Mouse (Mus musculus): Measurements from ENCODE around the gene Lce1h.
A peak's percentile ranks its signal among the peaks of the same experiment; 100 is the strongest.

The Lce1h gene

DNA sequence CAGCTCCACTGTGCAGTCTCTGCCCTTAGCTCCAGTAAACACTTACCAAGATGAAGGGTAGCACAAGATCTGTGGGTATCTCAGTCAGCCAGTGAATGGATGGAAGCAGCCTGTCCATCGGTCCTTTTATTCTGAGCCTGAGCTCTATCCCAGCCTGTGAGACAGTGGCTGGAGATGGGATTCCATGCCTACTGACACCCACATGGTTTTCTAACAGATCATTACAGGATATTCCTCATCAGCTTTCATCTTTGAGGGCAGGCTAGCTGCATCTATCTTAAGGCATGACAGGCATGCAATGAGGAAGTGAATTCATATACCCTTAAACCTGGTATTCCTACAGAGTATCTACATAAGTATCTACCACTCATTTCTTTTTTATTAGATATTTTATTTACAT lies at the start of gene Lce1h:
Gene Lce1h, minus strand, starts transcription at position 101 of the 400 bp plus-strand sequence.
- no peak for DNase-seq (ENCODE audit: low read depth)

DNA sequence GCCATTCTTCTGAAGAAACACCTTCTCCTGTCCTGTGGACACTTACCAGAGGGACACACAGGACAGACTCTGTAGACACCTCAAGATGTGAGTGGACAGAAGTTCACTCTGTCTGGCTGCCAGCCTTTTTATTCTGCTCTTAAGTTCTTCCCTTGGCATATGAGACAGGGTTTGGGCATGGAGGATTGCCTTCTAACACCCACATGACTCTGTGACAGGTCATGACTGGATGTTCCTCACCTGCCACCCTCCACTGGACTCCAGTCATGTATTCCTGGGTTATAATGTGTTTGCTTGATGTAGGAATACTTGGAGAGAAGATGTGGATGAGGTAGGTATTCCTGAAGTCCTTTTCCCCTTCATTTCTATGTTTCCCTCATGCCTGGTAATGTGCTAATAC lies 42.9 kb upstream of the Lce1h start, which contains the start of gene Lce1k:
Gene Lce1k, minus strand, starts transcription at position 101 of the 400 bp plus-strand sequence.
- DNase-seq (ENCODE audit: low read depth), result no peak

DNA sequence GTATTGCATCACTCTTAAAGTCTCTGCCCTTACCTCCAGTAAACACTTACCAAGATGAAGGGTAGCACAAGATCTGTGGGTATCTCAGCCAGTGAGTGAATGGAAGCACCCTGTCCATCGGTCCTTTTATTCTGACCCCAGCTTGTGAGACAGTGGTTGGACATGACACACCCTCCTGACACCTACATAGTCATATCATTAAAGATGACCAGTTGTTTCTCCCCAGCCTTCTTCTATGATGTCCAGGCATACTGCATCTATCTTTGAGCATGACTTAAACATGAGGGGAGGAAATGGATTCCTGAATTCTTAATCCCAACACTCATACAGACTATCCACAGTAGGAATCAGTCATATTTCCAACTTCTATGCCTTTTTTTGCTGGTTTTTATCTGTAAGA lies 25.5 kb upstream of the Lce1h start, which contains the start of gene Lce1j:
Gene Lce1j, minus strand, starts transcription at position 101 of the 400 bp plus-strand sequence.
- DNase-seq (ENCODE audit: low read depth), result no peak

DNA sequence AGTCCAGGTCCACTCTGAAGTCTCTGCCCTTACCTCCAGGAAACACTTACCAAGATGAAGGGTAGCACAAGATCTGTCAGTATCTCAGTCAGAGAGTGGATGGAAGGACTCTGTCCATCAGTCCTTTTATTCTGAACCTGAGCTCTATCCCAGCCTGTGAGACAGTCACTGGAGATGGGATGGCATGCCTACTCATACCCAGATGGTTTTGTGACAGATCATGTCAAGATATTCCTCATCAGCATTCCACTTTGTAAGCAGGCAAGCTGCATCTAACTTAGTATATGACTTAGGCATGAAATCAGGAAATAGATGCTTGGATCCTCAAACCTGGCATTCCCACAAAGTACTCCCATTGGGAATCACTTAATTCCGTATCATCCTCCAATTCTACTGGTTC lies 13.9 kb upstream of the Lce1h start, which contains the start of gene Lce1i:
Gene Lce1i, minus strand, starts transcription at position 101 of the 400 bp plus-strand sequence.
- no peak for DNase-seq (ENCODE audit: low read depth)

DNA sequence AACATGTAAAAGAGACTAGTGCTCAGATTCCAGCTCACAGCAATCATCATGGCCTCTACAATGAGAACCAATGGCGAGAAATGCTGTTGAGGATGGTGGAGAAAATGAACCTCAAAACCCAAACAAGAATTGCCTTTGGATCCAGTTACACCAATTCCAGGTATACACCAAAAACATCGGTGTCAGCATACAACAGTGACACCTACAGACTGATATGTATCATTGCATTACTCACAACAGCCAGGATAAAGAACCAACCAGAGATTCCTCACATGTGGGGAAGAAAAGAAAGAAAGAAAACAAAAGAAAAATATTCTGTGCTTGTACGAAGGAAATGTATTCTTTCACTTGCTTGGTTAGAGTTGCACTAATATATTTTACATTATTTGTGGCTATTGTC lies 6.7 kb upstream of the Lce1h start:
- DNase-seq (ENCODE audit: low read depth), result peak; percentile 7

DNA sequence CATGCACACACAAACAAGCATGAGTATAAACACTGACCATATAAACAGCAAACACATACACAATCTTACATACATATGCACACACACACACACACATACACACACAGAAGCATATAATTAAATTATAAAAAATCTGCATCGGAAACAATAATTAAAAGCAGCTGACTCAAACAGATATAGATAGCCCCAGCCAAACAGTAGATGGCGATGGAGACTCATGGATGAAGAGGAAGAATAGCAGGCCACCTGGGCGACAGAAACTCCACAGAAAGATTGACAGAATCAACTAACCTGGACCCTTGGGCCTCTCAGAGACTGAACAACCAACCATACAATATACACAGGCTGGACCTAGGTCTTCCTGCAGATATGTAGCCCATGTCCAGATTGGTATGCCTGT lies 11.7 kb downstream of the Lce1h start:
- DNase-seq (ENCODE audit: low read depth), result no peak

DNA sequence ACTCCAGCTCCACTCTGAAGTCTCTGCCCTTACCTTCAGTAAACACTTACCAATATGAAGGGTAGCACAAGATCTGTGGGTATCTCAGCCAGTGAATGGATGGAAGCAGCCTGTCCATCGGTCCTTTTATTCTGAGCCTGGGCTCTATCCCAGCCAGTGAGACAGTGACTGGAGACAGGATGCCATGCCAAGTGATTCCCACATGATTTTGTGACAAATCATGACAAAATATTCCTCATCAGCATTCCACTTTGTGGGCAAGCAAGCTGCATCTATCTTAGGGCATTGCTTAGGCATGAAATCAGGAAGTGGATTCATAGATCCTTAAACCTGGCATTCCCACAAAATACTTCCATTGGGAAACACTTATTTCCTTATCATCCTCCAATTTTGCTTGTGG lies 12.6 kb downstream of the Lce1h start, which contains the start of gene Lce1g:
Gene Lce1g, minus strand, starts transcription at position 101 of the 400 bp plus-strand sequence.
- DNase-seq (ENCODE audit: low read depth), result no peak

DNA sequence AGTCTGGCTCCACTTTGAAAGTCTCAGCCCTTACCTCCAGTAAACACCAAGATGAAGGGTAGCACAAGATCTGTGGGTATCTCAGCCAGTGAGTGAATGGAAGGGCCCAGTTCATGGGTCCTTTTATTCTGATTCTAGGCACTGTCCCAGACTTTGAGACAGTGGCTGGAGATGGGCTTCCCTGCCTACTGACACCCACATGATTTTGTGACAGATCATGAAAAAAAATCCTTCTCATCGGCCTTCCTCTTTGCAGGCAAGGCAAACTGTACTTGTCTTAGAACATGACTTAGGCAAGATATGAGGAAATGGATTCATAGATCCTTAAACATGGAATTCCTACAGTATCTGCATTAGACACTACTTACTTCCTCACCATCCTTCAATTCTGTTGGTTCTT lies 25.9 kb downstream of the Lce1h start, which contains the start of gene Gm38119:
Gene Gm38119, minus strand, starts transcription at position 101 of the 400 bp plus-strand sequence.
- no peak for DNase-seq (ENCODE audit: low read depth)

DNA sequence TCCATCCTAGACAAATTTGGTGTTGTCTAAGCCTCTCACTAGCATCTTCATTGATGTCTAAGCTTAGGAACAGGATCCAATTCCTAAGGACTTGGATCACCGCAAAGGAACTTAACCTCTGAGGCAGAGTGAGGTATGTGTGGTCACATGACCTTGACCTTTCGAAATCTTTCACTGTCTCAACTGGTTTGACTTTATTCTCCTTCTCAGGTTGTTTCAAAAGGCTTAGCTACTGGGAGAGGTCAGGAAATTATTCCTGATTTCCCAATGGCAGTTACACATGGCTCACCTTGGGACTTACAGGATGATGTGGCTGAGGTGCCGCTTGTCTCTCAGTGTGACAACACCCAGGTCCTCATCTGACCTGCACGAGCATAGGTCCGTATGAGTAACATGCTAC lies 42.2 kb downstream of the Lce1h start:
- no peak for DNase-seq (ENCODE audit: low read depth)

DNA sequence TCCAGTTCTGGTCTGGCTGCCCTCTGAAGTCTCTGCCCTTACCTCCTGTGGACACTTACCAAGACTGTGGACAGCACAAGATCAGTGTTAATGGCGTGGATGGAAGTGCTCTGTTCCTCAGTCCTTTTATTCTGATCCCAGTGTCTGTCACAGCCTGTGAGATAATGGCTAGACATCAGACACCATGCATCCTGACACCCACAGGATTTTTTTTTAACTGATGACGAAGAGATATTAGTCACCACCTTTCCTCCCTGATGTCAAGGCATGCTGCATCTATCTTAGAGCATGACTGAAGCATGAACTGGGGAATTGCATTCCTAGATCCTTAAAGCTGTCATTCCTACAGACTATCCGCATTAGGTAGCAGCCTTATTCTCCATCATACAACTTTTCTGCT lies 44.6 kb downstream of the Lce1h start, which contains the start of gene Lce1f:
Gene Lce1f, minus strand, starts transcription at position 101 of the 400 bp plus-strand sequence.
- no peak for DNase-seq (ENCODE audit: low read depth)

DNA sequence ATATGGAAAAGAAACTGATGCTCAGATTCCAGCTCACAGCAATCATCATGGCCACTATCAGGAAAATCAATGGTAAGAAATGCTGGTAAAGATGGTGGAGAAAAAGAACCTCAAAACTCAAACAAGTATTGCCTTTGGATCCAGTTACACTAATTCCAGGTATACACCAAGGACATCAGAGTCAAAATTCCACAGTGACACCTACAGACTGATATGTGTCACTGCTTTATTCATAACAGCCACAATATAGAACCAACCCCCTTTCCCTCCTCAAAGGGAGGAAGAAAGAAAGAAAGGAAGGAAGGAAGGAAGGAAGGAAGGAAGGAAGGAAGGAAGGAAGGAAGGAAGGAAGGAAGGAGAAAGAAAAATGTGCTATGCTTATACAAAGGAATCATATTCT lies 49.7 kb downstream of the Lce1h start:
- no peak for DNase-seq (ENCODE audit: low read depth)

Data from NIH3T3 (cell line).